Mouse (Mus musculus) right cerebral cortex, postnatal 36 days (tissue): ENCODE results near the gene Clasp1.

Experiments used
- DNase-seq, 2 experiments: peaks; one replicate each; pipeline ENCODE4 v3.0.0; 2022; ENCODE audit warnings: low spot score in 2 of 2, mixed read lengths in 1 of 2

Gene Clasp1

DNA sequence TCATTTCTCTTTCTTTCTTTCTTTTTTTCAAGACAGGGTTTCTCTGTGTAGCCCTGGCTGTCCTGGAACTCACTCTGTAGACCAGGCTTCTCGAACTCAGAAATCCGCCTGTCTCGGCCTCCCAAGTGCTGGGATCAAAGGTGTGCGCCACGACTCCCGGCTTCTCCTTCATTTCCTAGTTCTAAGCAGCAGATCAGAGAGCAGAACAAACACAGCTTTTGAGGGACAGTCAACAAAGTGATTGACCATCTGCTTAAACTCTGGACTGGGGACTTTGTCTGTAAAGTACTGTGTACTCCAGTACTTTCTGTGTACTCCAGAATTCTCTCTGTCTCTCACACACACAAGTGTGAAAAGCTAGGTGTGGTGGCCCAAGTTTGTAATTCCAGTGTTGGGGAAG, 14.1 kb downstream of the Clasp1 start:
- DNase-seq, result no peak

DNA sequence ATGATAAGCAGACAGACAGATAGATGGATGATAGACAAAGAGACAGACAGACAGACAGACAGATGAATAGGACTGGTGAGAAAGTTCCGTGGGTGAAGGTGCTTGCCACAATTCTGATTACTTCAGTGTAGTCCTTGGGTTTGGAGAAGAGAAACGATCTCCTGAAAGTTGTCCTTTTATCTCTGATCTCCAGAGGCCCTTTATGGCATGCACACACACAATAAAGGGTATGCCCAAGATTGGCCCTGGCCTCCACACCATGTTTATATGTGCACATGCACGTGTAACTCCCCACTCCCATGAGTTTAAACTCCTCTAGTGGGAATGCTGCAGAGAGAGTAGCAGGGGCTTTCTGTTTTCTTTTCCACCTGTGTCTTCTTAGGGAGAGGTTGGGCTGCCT, 14.6 kb downstream of the Clasp1 start:
- no peak for DNase-seq

DNA sequence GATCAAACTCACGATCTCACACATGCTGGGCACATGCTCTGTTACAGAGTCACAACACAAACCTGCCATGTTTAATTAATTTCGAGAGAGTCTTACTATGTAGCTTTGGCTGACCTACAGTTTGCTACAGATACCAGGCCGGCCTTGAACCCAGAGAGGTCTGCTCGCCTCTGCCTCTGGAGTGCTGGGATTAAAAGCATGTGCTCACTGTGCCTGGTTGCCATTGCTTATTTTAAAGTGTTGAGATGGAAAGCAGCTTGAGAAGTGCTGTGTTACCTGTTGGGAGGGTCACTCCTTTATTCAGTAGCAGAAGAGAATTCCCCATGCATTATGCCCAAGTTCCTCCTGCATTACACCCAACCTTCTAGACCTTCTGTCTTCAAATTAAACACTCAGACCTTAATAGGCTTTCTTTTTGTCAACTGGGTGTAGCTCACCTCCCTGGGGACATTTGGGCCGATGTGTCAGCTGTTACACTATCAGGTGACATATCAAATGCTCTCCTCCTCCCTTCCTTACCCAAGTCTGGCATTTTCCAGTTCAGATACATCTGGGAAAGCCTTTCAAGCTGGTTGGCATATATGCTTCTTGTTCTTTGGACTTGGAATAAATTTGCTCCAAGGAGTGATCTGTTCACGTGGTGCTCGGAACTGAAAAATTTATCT, 18.9 kb downstream of the Clasp1 start:
- no peak for DNase-seq

DNA sequence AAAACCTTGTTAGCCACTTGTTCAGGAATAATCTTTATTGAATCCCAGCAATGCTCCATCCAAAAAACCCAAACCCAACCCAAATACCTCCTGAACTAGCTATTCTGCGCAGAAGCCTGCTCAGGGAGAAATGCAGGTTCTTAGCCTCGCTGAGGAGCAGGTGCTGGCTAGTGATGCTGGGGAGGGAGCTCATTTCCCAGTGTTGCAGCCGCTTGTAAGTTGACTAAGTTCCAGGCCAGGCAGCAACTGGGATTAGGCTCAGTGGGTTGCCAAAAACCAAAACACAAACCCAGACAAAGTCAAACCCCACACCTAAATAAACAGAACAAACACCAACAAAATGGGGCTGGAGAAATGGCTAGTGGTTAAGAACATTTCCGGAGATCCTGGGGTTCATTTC, 20.4 kb downstream of the Clasp1 start:
- no peak for DNase-seq

DNA sequence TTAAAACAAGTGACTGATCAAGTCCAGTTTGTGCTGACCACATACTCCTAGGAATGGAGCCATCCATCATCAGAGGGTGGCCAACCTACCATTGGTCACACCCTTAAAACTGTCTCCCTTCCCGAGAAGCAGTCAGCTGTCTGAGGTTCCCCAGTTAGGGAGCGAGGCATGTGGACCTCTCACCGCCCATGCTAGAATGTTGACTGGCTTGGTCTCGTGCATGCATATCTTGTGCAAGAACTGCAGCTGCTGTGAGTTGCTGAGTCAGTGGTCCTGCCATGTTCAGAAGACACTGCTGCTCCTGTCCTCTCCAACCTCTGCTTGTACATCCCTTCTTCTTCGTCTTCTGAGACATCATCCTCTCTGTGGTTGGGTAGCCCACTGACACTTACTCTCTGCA, 22.0 kb downstream of the Clasp1 start:
- DNase-seq, result no peak

DNA sequence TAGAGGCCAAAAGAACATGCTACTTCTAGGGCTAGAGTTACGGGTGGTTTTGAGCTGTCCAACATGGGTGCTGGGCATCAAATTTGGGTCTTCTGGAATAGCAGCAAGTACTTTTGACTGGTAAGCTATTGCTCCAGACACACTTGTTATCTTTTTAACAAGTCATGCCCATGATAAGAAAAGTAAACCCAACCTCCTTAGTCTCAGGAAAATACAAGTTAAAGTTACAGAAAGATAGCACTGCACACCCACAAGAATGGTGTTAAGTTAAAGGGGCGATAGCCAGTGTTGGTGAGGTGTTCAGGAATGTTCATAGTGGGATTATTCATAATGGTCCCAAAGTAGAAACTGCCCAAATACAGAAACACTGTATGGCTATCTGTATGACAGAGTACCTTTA, 24.3 kb downstream of the Clasp1 start:
- no peak for DNase-seq

DNA sequence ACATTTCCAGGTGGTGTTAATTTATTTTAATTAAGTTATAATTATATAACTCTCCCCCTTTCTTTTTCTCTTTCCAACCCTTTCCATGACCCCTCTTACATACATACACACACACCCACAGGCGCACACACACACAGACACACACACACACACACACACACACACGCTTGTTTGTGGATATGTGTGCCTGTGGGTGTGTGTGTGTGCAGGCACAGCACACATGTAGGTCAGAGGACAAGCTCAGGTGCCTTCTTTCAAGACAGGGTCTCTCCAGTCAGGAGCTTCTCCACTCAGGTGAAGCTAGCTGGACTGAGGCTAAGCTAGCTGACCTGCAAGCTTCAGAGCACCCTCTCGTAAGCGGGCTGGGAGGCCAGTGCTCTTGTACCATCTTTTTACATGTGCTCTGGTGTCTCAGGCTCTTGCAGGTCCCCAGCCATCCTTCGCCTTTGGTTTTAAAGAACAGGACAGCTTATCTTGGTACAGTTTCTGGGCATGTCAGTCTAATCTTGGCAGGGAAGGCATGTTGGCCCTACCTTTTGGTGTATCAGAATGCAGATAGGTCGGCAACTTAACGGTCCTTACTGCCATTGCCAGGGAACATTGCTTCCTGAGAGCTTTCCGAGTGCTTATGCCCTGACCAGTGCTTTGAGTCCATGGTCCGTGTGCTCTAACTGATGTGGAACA, 28.3 kb downstream of the Clasp1 start:
- DNase-seq, result no peak

DNA sequence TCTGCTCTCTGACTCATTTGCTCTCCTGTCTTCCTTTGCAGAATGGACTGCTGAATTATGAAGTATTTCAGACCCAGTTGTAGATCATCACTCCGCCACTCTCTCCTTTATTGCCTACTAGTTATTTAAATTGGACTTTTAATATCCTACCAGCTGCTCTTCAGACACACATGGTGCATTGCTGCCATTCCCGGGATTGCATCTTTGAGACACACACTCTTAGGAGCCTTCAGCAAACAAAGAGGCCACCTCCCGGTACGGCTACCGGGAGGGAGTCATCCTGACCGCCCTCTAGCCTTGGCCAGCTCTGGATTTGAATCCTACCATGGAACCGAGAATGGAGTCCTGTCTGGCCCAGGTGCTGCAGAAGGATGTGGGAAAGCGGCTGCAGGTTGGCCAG, 30.5 kb downstream of the Clasp1 start:
- no peak for DNase-seq

DNA sequence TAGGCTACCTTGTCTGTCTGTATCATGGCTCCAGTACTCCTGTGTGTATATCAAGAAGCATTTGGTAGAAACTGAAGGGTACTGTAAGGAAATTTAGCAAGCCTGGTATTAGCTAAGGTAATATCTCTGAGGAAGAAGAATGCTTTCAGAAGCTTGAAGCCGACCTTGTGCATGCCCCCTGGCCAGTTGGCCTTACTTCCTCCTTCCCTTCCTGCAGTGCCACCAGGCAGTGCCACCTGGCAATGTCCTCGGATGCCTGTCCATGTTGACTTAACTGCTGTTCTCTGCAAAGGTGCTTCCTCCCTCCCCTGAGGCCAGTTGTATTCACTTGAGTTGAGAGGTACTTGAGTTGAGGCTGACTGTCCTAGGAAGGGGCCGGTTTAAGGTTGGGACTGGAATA, 32.3 kb downstream of the Clasp1 start:
- no peak for DNase-seq

DNA sequence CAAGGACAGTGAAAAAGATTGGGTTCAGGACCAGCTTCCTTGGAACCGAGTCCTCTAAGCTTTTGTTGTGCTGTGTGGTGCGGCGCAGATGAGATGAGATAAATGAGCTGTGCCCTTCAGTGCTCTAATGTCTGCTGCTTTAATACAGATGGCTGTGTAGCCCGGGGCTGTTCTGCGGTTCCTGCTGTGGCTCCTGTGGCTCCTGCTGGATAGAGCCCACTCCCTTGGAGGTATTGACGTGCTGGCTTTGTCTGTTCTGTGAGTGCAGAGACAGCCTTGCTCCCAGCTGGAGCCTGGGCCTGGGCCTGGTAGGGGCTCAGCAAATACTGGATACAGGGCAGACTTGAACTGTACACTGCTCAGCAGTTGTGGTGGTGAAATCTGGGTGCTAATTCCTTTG, 34.0 kb downstream of the Clasp1 start:
- no peak for DNase-seq

DNA sequence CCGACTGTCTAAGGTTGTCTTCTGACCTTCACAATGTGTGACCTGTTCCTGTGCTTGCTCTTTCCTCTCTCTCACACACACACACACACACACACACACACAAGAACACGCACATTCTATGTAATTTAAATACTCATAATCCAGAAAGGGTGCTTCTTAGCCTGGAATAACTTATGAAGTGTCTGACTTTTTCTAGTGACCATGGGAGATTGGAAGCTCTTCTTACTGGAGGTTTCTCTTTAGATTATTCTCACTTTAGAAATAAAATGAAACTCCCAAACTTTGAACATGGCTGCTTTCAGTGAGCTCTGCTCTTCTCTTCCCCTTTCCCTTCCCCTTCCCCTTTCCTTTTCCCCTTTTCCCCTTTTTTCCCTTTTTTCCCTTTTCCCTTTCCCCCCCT, 37.1 kb downstream of the Clasp1 start:
- DNase-seq, result no peak

DNA sequence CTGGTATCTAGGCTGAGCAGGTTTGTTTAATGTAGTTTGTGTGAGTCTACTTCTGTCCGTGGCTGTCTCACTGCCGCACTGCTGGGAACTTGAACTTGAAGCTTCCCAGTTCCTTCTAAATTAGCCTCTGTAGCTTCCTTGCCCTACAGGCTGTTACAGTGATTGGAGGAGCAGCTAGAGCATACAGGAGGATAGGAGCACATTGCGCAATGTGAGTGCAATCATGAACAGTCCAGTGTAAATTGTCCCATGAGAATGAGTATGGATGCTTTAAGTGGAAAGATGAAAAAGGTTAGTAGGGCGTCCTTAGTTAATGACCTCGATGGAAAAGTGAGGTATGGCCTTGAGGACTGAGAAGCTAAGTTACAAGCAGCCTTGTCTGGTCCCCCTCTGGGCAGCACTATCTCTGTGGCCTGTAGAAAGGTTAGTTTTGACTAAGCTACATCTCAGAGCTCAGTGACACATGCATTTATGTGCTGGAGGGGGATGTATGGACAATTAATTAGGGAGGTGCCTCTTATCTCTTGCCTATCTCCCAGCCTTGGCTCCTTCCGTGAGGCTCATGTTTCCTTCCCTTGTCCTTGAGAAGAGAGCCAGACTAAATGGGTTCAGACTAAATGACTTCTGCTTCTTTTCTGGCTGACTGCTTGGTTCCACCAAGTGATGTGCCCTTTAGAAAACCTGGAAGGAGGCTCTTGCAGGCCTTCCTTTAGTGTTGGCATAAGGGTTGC, 39.7 kb downstream of the Clasp1 start:
- DNase-seq, result no peak

DNA sequence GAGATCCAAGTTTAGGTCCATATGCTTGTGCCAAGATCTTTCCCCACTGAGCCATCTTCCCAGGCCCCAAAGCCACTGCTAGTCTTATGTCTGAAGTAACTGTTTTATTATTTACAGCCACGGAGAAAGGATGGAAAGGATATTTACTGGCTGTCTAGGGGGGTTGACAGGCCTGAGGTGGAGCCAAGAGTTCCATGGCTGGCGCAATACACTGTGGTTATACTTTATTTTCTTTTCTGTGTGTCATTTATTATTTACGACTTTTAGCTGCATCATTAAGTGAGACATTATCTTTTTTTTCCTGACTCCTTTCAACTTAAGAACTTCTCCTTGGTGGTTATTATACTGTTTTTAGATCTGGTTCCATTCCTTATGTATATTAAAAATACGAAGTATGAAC, 42.7 kb downstream of the Clasp1 start:
- no peak for DNase-seq

DNA sequence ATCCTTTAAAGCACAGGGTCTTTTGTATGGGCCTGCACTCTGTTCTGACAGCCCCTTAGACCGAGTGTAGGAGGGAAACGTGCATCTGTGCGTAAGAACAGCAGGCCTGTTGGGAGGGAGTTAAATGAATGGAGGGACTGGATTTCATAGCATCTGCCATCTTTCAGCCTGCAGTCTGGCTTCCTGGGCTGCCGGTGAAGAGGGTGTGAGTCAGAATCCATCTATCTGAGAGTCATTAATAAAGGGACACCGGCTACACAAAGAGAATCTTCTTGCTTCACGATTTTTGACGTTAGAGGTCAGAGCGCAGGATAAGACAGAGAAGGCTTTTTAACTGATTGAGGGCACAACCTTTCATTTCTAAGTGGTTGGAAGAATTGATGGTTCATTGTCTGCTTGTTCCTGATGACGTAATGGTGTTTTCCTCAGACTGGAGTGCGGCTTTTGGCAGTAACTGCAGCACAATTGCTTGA, 46.2 kb downstream of the Clasp1 start:
- no peak for DNase-seq

DNA sequence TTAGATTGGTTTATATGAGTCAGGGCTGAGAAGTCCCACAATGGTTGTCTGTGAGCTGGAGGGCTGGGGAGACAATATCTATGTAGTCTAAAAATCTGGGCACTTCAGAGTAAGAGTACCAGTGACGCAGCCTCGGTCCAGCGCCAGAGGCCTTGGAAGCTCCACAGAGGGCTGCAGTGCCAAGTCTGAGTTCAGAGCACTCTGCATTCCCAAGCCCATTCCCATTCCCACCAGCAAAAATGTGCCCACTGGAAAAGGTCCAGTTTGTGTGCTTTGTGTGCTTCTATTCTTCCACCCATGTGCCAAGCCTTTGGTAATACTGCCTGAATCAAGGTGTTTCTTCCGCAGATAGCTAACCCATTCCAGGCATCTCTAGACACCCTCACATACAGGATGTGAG, 49.0 kb downstream of the Clasp1 start:
- no peak for DNase-seq

DNA sequence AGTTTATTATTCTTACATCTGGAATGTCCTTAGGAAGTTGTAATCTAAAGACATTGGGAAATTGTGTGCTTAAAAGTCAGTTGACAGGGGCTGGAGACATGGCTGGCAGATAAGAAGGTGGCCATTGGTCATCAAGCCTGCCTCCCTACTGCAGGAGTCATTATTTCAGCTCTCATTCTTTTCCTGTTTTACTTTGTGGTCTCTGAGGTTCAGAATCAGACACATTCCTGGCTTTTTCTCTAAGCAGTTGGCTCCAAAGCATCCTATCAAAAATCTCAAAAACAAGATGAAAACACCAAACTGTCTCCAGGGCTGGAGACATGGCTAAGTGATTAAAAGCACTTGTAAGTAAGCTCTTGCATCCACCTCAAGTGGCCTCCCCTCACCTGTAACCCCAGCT, 49.5 kb downstream of the Clasp1 start:
- no peak for DNase-seq

DNA sequence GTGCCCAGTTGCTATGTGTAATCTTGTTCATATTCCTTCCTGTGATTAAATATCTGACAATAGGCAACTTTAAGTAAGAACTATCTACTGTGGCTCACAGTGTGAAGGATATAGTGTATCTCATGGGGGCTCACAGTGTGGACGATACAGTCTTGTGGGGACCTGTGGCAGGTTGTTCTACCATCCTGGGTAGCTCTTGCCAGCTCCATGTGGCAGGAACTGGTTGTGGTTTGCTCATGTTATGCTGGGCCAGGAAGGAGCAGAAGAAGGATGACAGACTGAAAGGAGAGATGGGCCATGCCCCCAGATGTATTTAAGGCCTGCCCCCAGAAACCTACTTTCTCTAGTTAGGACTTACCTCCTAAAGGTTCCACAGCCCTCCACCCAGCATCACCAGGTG, 51.7 kb downstream of the Clasp1 start:
- DNase-seq, result no peak

DNA sequence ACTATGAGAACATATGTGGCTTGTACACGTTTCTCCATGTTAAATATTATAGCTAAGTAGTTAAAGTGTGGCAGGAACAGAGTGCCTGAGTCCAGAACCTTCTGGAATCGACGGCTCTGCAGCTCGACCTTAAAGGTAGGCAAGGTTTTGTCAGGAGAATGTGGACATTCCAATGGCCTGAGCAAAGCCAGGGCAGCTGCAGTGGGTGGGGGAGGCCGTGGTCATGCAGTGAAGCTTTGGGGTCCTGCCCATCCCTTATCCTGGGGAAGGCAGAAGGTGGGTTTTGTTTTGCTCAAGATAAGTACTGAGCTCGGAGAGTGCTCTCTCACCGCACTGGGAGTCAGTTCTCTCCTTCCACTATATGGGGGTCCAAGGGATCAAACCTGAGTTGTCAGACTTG, 55.6 kb downstream of the Clasp1 start:
- no peak for DNase-seq

DNA sequence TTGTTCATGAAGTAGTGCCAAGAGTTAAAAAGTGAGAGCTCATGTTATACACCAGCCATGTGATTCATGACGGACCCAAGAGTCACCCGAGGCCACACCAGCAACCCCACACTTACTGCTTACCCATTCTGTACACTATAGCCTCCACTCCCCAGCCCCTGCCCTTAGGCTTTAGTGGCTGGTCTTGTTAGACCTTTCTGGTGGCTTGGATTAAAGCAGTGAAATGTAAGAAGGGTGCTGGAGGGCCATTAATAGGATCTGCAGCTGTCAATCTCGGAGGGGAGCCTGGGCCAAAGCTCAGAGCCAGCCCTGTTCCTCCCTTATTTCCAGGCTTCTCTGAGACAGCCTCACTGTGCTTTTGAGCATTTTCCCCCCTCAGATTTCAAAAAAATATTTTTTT, 56.1 kb downstream of the Clasp1 start:
- DNase-seq, result no peak

DNA sequence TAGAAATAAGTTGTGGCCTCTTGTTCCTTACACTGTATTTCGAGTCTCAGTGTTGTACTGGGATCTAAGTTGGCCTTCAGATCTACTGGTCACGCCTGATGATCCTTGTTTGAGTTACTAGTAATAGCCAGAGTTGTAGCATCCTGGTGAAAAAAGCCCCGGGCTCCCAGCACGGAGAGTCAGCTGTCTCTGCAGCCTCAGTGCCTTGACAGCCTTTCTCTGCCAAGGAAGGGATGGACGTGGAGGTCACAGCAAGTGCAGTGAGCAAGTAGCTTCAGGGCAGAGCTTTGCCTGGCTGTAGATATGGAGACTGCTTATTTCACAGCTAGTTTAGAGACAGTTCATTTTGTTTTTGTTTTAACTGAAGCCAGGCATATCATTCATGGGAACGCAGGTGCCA, 56.6 kb downstream of the Clasp1 start:
- no peak for DNase-seq

DNA sequence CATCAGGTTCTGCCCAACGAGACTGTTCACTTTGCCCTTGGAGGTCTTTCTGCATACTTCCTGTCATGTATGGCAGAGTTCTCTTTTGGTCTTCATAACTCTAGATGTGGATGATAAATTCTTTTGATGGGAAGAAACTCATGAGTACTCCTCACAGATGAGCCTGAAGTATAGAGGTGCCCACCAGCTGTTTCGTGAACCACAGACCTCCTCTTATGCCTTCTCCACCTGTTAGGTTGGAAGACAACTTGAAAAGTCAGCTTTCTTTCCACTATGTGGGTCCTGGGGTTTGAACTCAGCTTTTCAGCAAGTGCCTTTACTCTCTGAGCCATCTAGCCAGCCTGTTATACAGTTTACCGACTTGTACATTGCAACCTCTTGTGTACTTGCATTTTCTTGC, 57.1 kb downstream of the Clasp1 start:
- no peak for DNase-seq

DNA sequence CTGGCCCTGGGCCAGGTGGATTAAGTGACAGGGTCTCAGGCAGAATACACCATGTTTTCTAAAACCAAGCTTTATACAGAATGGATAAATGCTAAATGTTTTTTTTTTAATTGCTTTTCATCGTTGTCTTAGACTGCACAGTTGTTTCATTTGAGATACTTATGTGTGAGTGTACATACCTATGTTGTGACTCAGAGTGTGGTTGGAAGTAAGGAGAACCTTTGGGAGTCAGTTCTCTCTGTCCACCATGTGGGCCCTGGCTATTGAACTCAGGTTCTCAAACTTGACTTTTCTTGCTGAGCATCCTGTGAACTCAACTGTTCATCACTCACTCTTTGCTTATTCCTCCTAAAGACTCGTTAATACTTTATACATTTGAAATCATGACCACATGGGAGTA, 58.3 kb downstream of the Clasp1 start:
- DNase-seq, result no peak

DNA sequence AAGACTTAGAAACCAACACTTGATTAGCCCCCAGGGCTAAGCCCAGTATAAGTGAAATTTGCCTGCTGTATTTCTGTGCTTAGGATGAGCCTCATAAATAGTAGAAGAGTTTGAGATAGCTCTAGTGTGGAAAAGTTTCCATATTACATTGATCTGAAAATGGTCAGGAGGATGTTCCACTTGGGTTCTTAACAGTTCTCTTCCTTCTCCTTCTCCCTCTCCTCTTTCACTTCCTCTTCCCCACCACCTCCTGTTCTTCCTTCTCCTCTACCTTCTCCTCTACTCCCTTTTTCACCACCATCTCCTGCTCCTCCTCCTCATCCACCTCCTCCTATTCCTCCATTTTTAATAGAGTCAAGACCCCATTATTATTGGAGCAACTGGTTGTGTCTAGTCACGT, 59.4 kb downstream of the Clasp1 start:
- no peak for DNase-seq
